Mouse (Mus musculus) left cerebral cortex, adult 2 months (tissue): ENCODE data around the gene Man1c1. TPM values are rescaled to one million over a fixed set of nuclear protein-coding genes. Genes with fewer than 3 reads are reported as not detected.

ENCODE experiments used
- DNase-seq, 2 experiments: peaks; one replicate each; pipeline ENCODE4 v3.0.0; 2021 to 2022; ENCODE audit warnings: low spot score in 2 of 2, mixed read lengths in 1 of 2; ENCODE audit errors: extremely low spot score in 1 of 2
- H3K27ac ChIP-seq: fragments of 200-600 bp; 2 replicates; pipeline ENCODE4 v1.8.1; 2022
- H3K4me3 ChIP-seq: fragments of 200-600 bp; 2 replicates; pipeline ENCODE4 v1.8.1; 2022
- CTCF ChIP-seq: fragments of 200-600 bp; IDR thresholded peaks from 2 replicates; pipeline ENCODE4 v1.8.1; 2022; ENCODE audit warnings: antibody characterized with exemption, mild to moderate bottlenecking, moderate library complexity
- intact Hi-C: fragments of 180-260 bp; cut with DNase I; formaldehyde crosslinking; loops from one replicate; pipeline ENCODE4 v1.15.1; 2025
- total RNA-seq, 2 experiments: library from RNA; stranded (reverse); gene quantifications; 2 replicates each; pipeline ENCODE4 v1.2.3; 2021

The Man1c1 gene
- total RNA-seq, 2 experiments from 2014 or later = 43.1 to 43.6 TPM

- Histone ChIP-seq H3K4me3 (no peak overlapping the region), H3K27ac (no peak overlapping the region)
- intact Hi-C loops = no loop called here
- no peak for TF ChIP-seq CTCF
- no peak for DNase-seq
These were observed 17.0 kb upstream of the Man1c1 start for GRCm38 (mm10) chr4:134721076-134721475.

- H3K27ac ChIP-seq = no peak overlapping the region
- H3K4me3 ChIP-seq = no peak overlapping the region
- intact Hi-C loops = no loop called here
- DNase-seq = no peak
- TF ChIP-seq CTCF = no peak
These were observed 16.3 kb upstream of the Man1c1 start for GRCm38 (mm10) chr4:134720371-134720770.

- Histone ChIP-seq H3K27ac (no peak overlapping the region), H3K4me3 (no peak overlapping the region)
- intact Hi-C loops = no loop called here
- no peak for TF ChIP-seq CTCF
- DNase-seq = no peak
These were observed 15.4 kb upstream of the Man1c1 start for GRCm38 (mm10) chr4:134719489-134719888.

GRCm38 (mm10) chr4:134713937-134714336, 9.8 kb upstream of the Man1c1 start:
- Histone ChIP-seq H3K4me3 (no peak overlapping the region), H3K27ac (no peak overlapping the region)
- DNase-seq = peak; percentile 76 to 80
- peak; percentile 82 for TF ChIP-seq CTCF
- intact Hi-C loops = no loop called here

- intact Hi-C loops = loop anchor here (2.0 kb wide), 1 partner anchor 73 kb away; no protein-coding TSS in a partner anchor
- Histone ChIP-seq H3K4me3 (peak overlapping the region; percentile 73; the same call in 1 of the 2 replicates), H3K27ac (peak overlapping the region; percentile 85)
- no peak for TF ChIP-seq CTCF
- DNase-seq = no peak
These were observed 1.2 kb upstream of the Man1c1 start for GRCm38 (mm10) chr4:134705311-134705710.

- intact Hi-C loops = loop anchor here (2.0 to 5.0 kb wide), 2 partner anchors 72 to 122 kb away; no protein-coding TSS in a partner anchor
- peak overlapping the region; percentile 85 for H3K27ac ChIP-seq
- no peak for DNase-seq
- peak overlapping the region; percentile 73 for H3K4me3 ChIP-seq
- no peak for TF ChIP-seq CTCF
These were observed 500 bp upstream of the Man1c1 start for GRCm38 (mm10) chr4:134704590-134704989.

GRCm38 (mm10) chr4:134702981-134703834, 882 bp downstream of the Man1c1 start:
- no peak for TF ChIP-seq CTCF
- peak; percentile 24 to 43 for DNase-seq
- H3K4me3 ChIP-seq = peak overlapping the region; percentile 73
- H3K27ac ChIP-seq = peak overlapping the region; percentile 80
- intact Hi-C loops = loop anchor here (2.0 to 5.0 kb wide), 2 partner anchors 121 to 160 kb away; no protein-coding TSS in a partner anchor

DNA sequence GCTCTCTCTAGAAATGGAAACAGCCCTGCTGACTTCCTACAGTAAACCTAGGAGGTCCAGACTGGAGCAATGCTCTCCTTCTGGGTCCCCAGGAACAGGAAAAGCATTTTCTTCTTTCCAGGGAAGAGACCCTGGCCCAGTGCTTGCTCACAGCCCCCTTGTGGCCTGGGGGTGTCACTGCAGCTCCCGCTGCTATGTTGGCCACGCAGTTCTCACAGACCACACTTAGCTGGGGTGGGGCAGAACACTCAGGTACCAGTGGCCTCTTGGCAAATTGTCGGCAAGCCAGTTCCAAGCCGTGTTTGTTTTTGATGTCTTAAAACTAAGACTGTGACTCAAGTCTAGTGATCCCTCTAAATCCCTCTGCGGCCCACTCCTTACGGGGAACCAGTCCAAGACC, 2.2 kb downstream of the Man1c1 start:
- Histone ChIP-seq H3K4me3 (peak overlapping the region; percentile 73), H3K27ac (peak overlapping the region; percentile 45; the same call in 1 of the 2 replicates)
- TF ChIP-seq CTCF = peak; percentile 99
- DNase-seq = peak; percentile 65 to 82
- intact Hi-C loops = loop anchor here (2.0 to 5.0 kb wide), 2 partner anchors 120 to 159 kb away; no protein-coding TSS in a partner anchor

- intact Hi-C loops = loop anchor here (5.0 kb wide), 1 partner anchor 119 kb away; no protein-coding TSS in a partner anchor
- no peak overlapping the region for H3K27ac ChIP-seq
- peak overlapping the region; percentile 18 for H3K4me3 ChIP-seq
- no peak for TF ChIP-seq CTCF
- DNase-seq = no peak
These were observed 3.2 kb downstream of the Man1c1 start for GRCm38 (mm10) chr4:134700911-134701310.

- TF ChIP-seq CTCF = no peak
- intact Hi-C loops = no loop called here
- DNase-seq = no peak
- no peak overlapping the region for H3K27ac ChIP-seq
- no peak overlapping the region for H3K4me3 ChIP-seq
These were observed 10.7 kb downstream of the Man1c1 start for GRCm38 (mm10) chr4:134693202-134693940.

DNA sequence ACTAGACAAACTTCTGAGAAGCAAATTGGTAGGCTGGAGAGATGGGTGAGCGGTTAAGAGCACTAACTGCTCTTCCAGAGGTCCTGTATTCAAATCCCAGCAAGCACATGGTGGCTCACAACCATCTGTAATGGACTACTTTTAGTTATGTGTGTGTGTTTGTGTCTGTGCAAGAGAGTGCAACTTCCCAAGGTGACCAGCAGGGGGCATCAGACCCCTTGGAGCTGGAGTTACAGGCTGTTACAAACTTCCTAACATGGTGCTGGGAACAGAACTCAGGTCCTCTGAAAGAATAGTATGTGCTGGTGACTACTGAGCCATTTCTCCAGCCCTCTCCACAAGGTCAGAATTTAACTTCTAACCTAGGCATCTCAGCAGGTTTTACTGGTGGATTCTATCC, 11.7 kb downstream of the Man1c1 start:
- Histone ChIP-seq H3K4me3 (no peak overlapping the region), H3K27ac (no peak overlapping the region)
- peak; percentile 35 for TF ChIP-seq CTCF
- DNase-seq = no peak
- intact Hi-C loops = no loop called here

DNA sequence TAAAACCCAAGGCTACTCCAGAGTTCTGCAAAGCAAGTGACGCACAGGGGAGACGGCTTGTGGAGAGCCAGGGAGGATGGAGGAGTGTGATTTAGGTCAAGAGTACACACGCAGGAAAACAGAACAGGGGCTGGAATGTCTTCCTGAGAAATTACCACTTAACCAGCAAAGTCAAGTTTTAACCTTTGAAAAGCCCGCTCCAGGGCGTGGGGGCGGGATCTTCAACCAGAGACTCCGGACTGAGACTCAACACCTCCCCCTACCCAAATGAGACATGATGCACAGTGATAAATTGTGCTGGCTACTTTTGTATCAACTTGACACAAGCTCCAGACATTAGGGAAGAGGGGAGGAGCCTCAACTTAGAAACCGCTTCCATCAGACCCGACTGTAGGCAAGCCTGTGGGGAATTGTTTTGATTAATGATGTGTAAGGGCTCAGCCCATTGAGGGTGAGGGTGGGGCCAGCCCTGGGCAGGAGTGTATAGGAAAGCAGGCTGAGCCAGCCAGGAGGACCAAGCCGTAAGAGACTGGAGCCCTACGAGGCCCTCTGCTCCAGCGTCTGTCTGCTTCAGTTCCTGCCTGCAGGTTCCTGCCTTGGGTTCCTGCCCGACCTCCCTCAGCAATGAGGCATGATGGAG, 17.9 kb downstream of the Man1c1 start:
- no peak for DNase-seq
- TF ChIP-seq CTCF = no peak
- Histone ChIP-seq H3K27ac (no peak overlapping the region), H3K4me3 (no peak overlapping the region)
- intact Hi-C loops = no loop called here
